Mouse (Mus musculus): Measurements from ENCODE around the gene Arnt2. TPM values are rescaled to one million over a fixed set of nuclear protein-coding genes. Genes with fewer than 3 reads are reported as not detected.

The Arnt2 gene
- polyA plus RNA-seq, 1 experiment from 2014 or later = 2.3 TPM

- H3K27me3 ChIP-seq (ENCODE audit: control insufficient read depth, insufficient read depth, low read length) = no peaks in the 10 kb centered on the region
- WGBS = 86% methylated on average over 3 of the region's 3 CpGs
- H3K4me1 ChIP-seq (ENCODE audit: control insufficient read depth in 2 of 2, insufficient read depth in 2 of 2, low read length in 2 of 2) = peaks cover 10 to 20% of the 10 kb centered on the region in 2 experiments
- peaks cover 5% of the 10 kb centered on the region; the same call in 1 of the 2 replicates for H3K9me3 ChIP-seq (ENCODE audit: control insufficient read depth, low read length)
- H3K36me3 ChIP-seq (ENCODE audit: control insufficient read depth, insufficient read depth, low read length) = 0 out of 2 replicates have a peak, but pooled peaks cover 3% of the 10 kb centered on the region
- H3K4me3 ChIP-seq (ENCODE audit: control insufficient read depth in 1 of 2, insufficient read depth in 1 of 2, low read depth in 1 of 2, low read length in 2 of 2) = no peak overlapping the region
- no peak overlapping the region for H3K27ac ChIP-seq (replicated peaks in 1 of 2; ENCODE audit: control insufficient read depth in 1 of 2, insufficient read depth in 1 of 2, low read depth in 2 of 2, low read length in 2 of 2)
- no peak for ATAC-seq (ENCODE audit: insufficient number of reproducible peaks, insufficient read depth, low FRiP score, low read depth)
- H3K9ac ChIP-seq (ENCODE audit: low read length) = no peak overlapping the region
- no peak overlapping the region for H3K4me2 ChIP-seq (ENCODE audit: low read length)
Measured at GRCm38 (mm10) chr7:84343160-84343559, 66.8 kb downstream of the Arnt2 start.

GRCm38 (mm10) chr7:84341001-84341400, 69.0 kb downstream of the Arnt2 start:
- H3K9me3 ChIP-seq (ENCODE audit: control insufficient read depth, low read length) = peaks cover 5% of the 10 kb centered on the region; the same call in 1 of the 2 replicates
- H3K4me2 ChIP-seq (ENCODE audit: low read length) = no peak overlapping the region
- H3K27ac ChIP-seq (replicated peaks in 1 of 2; ENCODE audit: control insufficient read depth in 1 of 2, insufficient read depth in 1 of 2, low read depth in 2 of 2, low read length in 2 of 2) = no peak overlapping the region
- WGBS = 81% methylated on average over 1 of the region's 1 CpGs
- no peaks in the 10 kb centered on the region for H3K36me3 ChIP-seq (ENCODE audit: control insufficient read depth, insufficient read depth, low read length)
- no peak overlapping the region for H3K4me3 ChIP-seq (ENCODE audit: control insufficient read depth in 1 of 2, insufficient read depth in 1 of 2, low read depth in 1 of 2, low read length in 2 of 2)
- H3K9ac ChIP-seq (ENCODE audit: low read length) = no peak overlapping the region
- H3K4me1 ChIP-seq (ENCODE audit: control insufficient read depth in 2 of 2, insufficient read depth in 2 of 2, low read length in 2 of 2) = peaks cover 22 to 41% of the 10 kb centered on the region in 2 experiments
- no peaks in the 10 kb centered on the region for H3K27me3 ChIP-seq (ENCODE audit: control insufficient read depth, insufficient read depth, low read length)
- no peak for ATAC-seq (ENCODE audit: insufficient number of reproducible peaks, insufficient read depth, low FRiP score, low read depth)

- peak; percentile 32; the same call in 1 of the 2 replicates for ATAC-seq (ENCODE audit: insufficient number of reproducible peaks, insufficient read depth, low FRiP score, low read depth)
- WGBS = 9% methylated on average over 1 of the region's 1 CpGs
- Histone ChIP-seq H3K9me3 (ENCODE audit: control insufficient read depth, low read length) (peaks cover 5% of the 10 kb centered on the region; the same call in 1 of the 2 replicates), H3K4me2 (ENCODE audit: low read length) (no peak overlapping the region), H3K27ac (replicated peaks in 1 of 2; ENCODE audit: control insufficient read depth in 1 of 2, insufficient read depth in 1 of 2, low read depth in 2 of 2, low read length in 2 of 2) (peak overlapping the region; percentile 2 to 72; a peak in 3 of 4 replicates), H3K4me3 (ENCODE audit: control insufficient read depth in 1 of 2, insufficient read depth in 1 of 2, low read depth in 1 of 2, low read length in 2 of 2) (no peak overlapping the region), H3K4me1 (ENCODE audit: control insufficient read depth in 2 of 2, insufficient read depth in 2 of 2, low read length in 2 of 2) (peaks cover 28 to 46% of the 10 kb centered on the region in 2 experiments), H3K36me3 (ENCODE audit: control insufficient read depth, insufficient read depth, low read length) (no peaks in the 10 kb centered on the region), H3K27me3 (ENCODE audit: control insufficient read depth, insufficient read depth, low read length) (no peaks in the 10 kb centered on the region), H3K9ac (ENCODE audit: low read length) (no peak overlapping the region)
Measured at GRCm38 (mm10) chr7:84339186-84339585, 70.8 kb downstream of the Arnt2 start.

GRCm38 (mm10) chr7:84337768-84338167, 72.2 kb downstream of the Arnt2 start:
- no peaks in the 10 kb centered on the region for H3K36me3 ChIP-seq (ENCODE audit: control insufficient read depth, insufficient read depth, low read length)
- peak overlapping the region; percentile 18 to 66; a peak in 2 of 4 replicates for H3K27ac ChIP-seq (replicated peaks in 1 of 2; ENCODE audit: control insufficient read depth in 1 of 2, insufficient read depth in 1 of 2, low read depth in 2 of 2, low read length in 2 of 2)
- H3K9me3 ChIP-seq (ENCODE audit: control insufficient read depth, low read length) = no peaks in the 10 kb centered on the region
- 0 out of 2 replicates have a peak, but pooled peaks have one; percentile 28 for ATAC-seq (ENCODE audit: insufficient number of reproducible peaks, insufficient read depth, low FRiP score, low read depth)
- H3K4me1 ChIP-seq (ENCODE audit: control insufficient read depth in 2 of 2, insufficient read depth in 2 of 2, low read length in 2 of 2) = peaks cover 34 to 59% of the 10 kb centered on the region in 2 experiments
- 26% methylated on average over 4 of the region's 4 CpGs for whole genome bisulfite sequencing
- H3K27me3 ChIP-seq (ENCODE audit: control insufficient read depth, insufficient read depth, low read length) = no peaks in the 10 kb centered on the region
- no peak overlapping the region for H3K9ac ChIP-seq (ENCODE audit: low read length)
- H3K4me3 ChIP-seq (ENCODE audit: control insufficient read depth in 1 of 2, insufficient read depth in 1 of 2, low read depth in 1 of 2, low read length in 2 of 2) = no peak overlapping the region
- no peak overlapping the region for H3K4me2 ChIP-seq (ENCODE audit: low read length)

- 77% methylated on average over 4 of the region's 4 CpGs for WGBS
- no peak overlapping the region for H3K4me2 ChIP-seq (ENCODE audit: low read length)
- H3K4me3 ChIP-seq (ENCODE audit: control insufficient read depth in 1 of 2, insufficient read depth in 1 of 2, low read depth in 1 of 2, low read length in 2 of 2) = no peak overlapping the region
- peaks cover 39 to 68% of the 10 kb centered on the region in 2 experiments for H3K4me1 ChIP-seq (ENCODE audit: control insufficient read depth in 2 of 2, insufficient read depth in 2 of 2, low read length in 2 of 2)
- no peak for ATAC-seq (ENCODE audit: insufficient number of reproducible peaks, insufficient read depth, low FRiP score, low read depth)
- no peaks in the 10 kb centered on the region for H3K9me3 ChIP-seq (ENCODE audit: control insufficient read depth, low read length)
- H3K27ac ChIP-seq (replicated peaks in 1 of 2; ENCODE audit: control insufficient read depth in 1 of 2, insufficient read depth in 1 of 2, low read depth in 2 of 2, low read length in 2 of 2) = peak overlapping the region; percentile 47 to 66
- H3K36me3 ChIP-seq (ENCODE audit: control insufficient read depth, insufficient read depth, low read length) = no peaks in the 10 kb centered on the region
- no peak overlapping the region for H3K9ac ChIP-seq (ENCODE audit: low read length)
- H3K27me3 ChIP-seq (ENCODE audit: control insufficient read depth, insufficient read depth, low read length) = no peaks in the 10 kb centered on the region
Measured at GRCm38 (mm10) chr7:84336907-84337306, 73.1 kb downstream of the Arnt2 start.

GRCm38 (mm10) chr7:84336580-84336886, 73.4 kb downstream of the Arnt2 start:
- H3K9ac ChIP-seq (ENCODE audit: low read length) = no peak overlapping the region
- H3K27me3 ChIP-seq (ENCODE audit: control insufficient read depth, insufficient read depth, low read length) = no peaks in the 10 kb centered on the region
- WGBS = 6% methylated on average over 2 of the region's 2 CpGs
- no peaks in the 10 kb centered on the region for H3K9me3 ChIP-seq (ENCODE audit: control insufficient read depth, low read length)
- no peak overlapping the region for H3K4me2 ChIP-seq (ENCODE audit: low read length)
- 0 out of 2 replicates have a peak, but pooled peaks have one; percentile 54 for ATAC-seq (ENCODE audit: insufficient number of reproducible peaks, insufficient read depth, low FRiP score, low read depth)
- peaks cover 40 to 69% of the 10 kb centered on the region in 2 experiments for H3K4me1 ChIP-seq (ENCODE audit: control insufficient read depth in 2 of 2, insufficient read depth in 2 of 2, low read length in 2 of 2)
- H3K27ac ChIP-seq (replicated peaks in 1 of 2; ENCODE audit: control insufficient read depth in 1 of 2, insufficient read depth in 1 of 2, low read depth in 2 of 2, low read length in 2 of 2) = peak overlapping the region; percentile 47 to 66
- H3K36me3 ChIP-seq (ENCODE audit: control insufficient read depth, insufficient read depth, low read length) = no peaks in the 10 kb centered on the region
- H3K4me3 ChIP-seq (ENCODE audit: control insufficient read depth in 1 of 2, insufficient read depth in 1 of 2, low read depth in 1 of 2, low read length in 2 of 2) = no peak overlapping the region

GRCm38 (mm10) chr7:84335766-84336579, 74.0 kb downstream of the Arnt2 start:
- Histone ChIP-seq H3K4me1 (ENCODE audit: control insufficient read depth in 2 of 2, insufficient read depth in 2 of 2, low read length in 2 of 2) (peaks cover 40 to 70% of the 10 kb centered on the region in 2 experiments), H3K27ac (replicated peaks in 1 of 2; ENCODE audit: control insufficient read depth in 1 of 2, insufficient read depth in 1 of 2, low read depth in 2 of 2, low read length in 2 of 2) (peak overlapping the region; percentile 48 to 66), H3K4me2 (ENCODE audit: low read length) (no peak overlapping the region), H3K27me3 (ENCODE audit: control insufficient read depth, insufficient read depth, low read length) (no peaks in the 10 kb centered on the region), H3K9me3 (ENCODE audit: control insufficient read depth, low read length) (no peaks in the 10 kb centered on the region), H3K9ac (ENCODE audit: low read length) (no peak overlapping the region), H3K36me3 (ENCODE audit: control insufficient read depth, insufficient read depth, low read length) (no peaks in the 10 kb centered on the region), H3K4me3 (ENCODE audit: control insufficient read depth in 1 of 2, insufficient read depth in 1 of 2, low read depth in 1 of 2, low read length in 2 of 2) (no peak overlapping the region)
- 56% methylated on average over 6 of the region's 6 CpGs for WGBS
- ATAC-seq (ENCODE audit: insufficient number of reproducible peaks, insufficient read depth, low FRiP score, low read depth) = no peak
